Mouse (Mus musculus): Measurements from ENCODE around the gene Pip4k2c. TPM values are rescaled to one million over a fixed set of nuclear protein-coding genes. Genes with fewer than 3 reads are reported as not detected.

Pip4k2c gene
- polyA plus RNA-seq, 2 experiments = 22.0 to 33.1 TPM

GRCm38 (mm10) chr10:127238241-127238824, 26.9 kb upstream of the Pip4k2c start:
- Histone ChIP-seq H3K4me3 (replicated peaks; ENCODE audit: low read length) (no peak overlapping the region), H3K27me3 (ENCODE audit: control insufficient read depth, insufficient read depth, low read length) (no peaks in the 10 kb centered on the region), H3K4me1 (ENCODE audit: control insufficient read depth, insufficient read depth, low read length) (no peaks in the 10 kb centered on the region), H3K4me2 (replicated peaks; ENCODE audit: low read depth, low read length, severe bottlenecking) (no peak overlapping the region), H3K36me3 (ENCODE audit: control insufficient read depth, insufficient read depth, low read length) (peaks cover 16% of the 10 kb centered on the region; the same call in 1 of the 2 replicates), H3K27ac (replicated peaks; ENCODE audit: low read depth, low read length) (no peak overlapping the region), H3K9ac (ENCODE audit: low read depth, low read length, severe bottlenecking) (no peak overlapping the region), H3K9me3 (ENCODE audit: control insufficient read depth, low read length) (no peaks in the 10 kb centered on the region)
- 66% methylated on average over 18 of the region's 18 CpGs for WGBS
- no peak for ATAC-seq (ENCODE audit: low FRiP score, low read depth)
- no peak for TF ChIP-seq POLR2A (IDR thresholded peaks at IDR 0.05; ENCODE audit: borderline replicate concordance, extremely low read depth, insufficient read depth, insufficient read length)
- DNase-seq (ENCODE audit: low spot score) = no peak

DNA sequence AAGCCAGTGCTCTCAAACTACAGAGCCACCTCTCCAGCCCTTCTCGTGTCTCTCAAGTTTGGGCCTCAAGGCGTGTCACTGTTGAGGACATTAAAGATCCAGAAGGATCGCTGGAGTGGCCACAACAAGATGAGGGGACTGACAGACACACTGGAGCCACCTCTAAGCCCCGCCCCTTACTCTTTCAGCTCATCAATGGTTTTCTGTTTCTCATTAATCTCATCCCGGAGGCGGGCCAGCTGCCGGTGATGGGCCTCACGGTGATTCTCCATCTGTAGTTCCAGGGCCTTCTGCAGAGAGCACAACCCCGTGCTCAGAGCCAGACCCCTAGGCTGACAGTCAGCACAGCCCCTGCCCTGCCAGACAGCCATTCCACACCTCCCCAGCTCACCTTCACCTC, 25.2 kb upstream of the Pip4k2c start:
- no peaks in the 10 kb centered on the region for H3K27me3 ChIP-seq (ENCODE audit: control insufficient read depth, insufficient read depth, low read length)
- DNase-seq (ENCODE audit: low spot score) (no peak), ATAC-seq (ENCODE audit: low FRiP score, low read depth) (no peak)
- TF ChIP-seq POLR2A (IDR thresholded peaks at IDR 0.05; ENCODE audit: borderline replicate concordance, extremely low read depth, insufficient read depth, insufficient read length) = no peak
- H3K27ac ChIP-seq (replicated peaks; ENCODE audit: low read depth, low read length) = no peak overlapping the region
- WGBS = 27% methylated on average over 9 of the region's 9 CpGs
- no peak overlapping the region for H3K9ac ChIP-seq (ENCODE audit: low read depth, low read length, severe bottlenecking)
- no peaks in the 10 kb centered on the region for H3K9me3 ChIP-seq (ENCODE audit: control insufficient read depth, low read length)
- H3K36me3 ChIP-seq (ENCODE audit: control insufficient read depth, insufficient read depth, low read length) = 0 out of 2 replicates have a peak, but pooled peaks cover 6% of the 10 kb centered on the region
- H3K4me2 ChIP-seq (replicated peaks; ENCODE audit: low read depth, low read length, severe bottlenecking) = no peak overlapping the region
- no peaks in the 10 kb centered on the region for H3K4me1 ChIP-seq (ENCODE audit: control insufficient read depth, insufficient read depth, low read length)
- H3K4me3 ChIP-seq (replicated peaks; ENCODE audit: low read length) = no peak overlapping the region

- Histone ChIP-seq H3K27me3 (ENCODE audit: control insufficient read depth, insufficient read depth, low read length) (no peaks in the 10 kb centered on the region), H3K9me3 (ENCODE audit: control insufficient read depth, low read length) (no peaks in the 10 kb centered on the region), H3K4me1 (ENCODE audit: control insufficient read depth, insufficient read depth, low read length) (no peaks in the 10 kb centered on the region), H3K9ac (ENCODE audit: low read depth, low read length, severe bottlenecking) (no peak overlapping the region), H3K36me3 (ENCODE audit: control insufficient read depth, insufficient read depth, low read length) (0 out of 2 replicates have a peak, but pooled peaks cover 5% of the 10 kb centered on the region), H3K4me2 (replicated peaks; ENCODE audit: low read depth, low read length, severe bottlenecking) (no peak overlapping the region), H3K4me3 (replicated peaks; ENCODE audit: low read length) (no peak overlapping the region), H3K27ac (replicated peaks; ENCODE audit: low read depth, low read length) (no peak overlapping the region)
- no peak for TF ChIP-seq POLR2A (IDR thresholded peaks at IDR 0.05; ENCODE audit: borderline replicate concordance, extremely low read depth, insufficient read depth, insufficient read length)
- ATAC-seq (ENCODE audit: low FRiP score, low read depth) (no peak), DNase-seq (ENCODE audit: low spot score) (no peak)
- 84% methylated on average over 9 of the region's 9 CpGs for WGBS
Observed at GRCm38 (mm10) chr10:127233141-127233540, 21.8 kb upstream of the Pip4k2c start.

DNA sequence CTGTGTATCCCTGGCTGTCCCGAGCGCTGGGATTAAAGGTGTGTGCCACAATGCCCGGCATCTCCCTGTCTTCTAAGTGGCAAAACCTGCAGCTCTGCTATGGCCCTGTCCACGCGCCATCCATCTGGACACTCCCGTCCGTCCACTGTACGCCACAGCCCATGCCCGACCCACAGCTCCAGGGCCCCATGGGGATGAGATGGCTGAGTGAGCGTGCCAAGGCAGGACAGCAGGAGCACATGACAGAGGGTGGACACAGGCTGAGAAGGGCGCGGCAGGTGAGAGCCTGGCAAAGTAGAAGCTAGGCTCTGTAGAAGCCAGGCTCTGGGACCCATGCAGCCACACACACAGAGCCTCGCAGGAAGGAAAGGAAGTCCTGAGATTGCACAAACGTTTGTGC, 20.4 kb upstream of the Pip4k2c start:
- H3K4me3 ChIP-seq (replicated peaks; ENCODE audit: low read length) = no peak overlapping the region
- 82% methylated on average over 14 of the region's 14 CpGs for WGBS
- H3K27ac ChIP-seq (replicated peaks; ENCODE audit: low read depth, low read length) = no peak overlapping the region
- no peaks in the 10 kb centered on the region for H3K9me3 ChIP-seq (ENCODE audit: control insufficient read depth, low read length)
- TF ChIP-seq POLR2A (IDR thresholded peaks at IDR 0.05; ENCODE audit: borderline replicate concordance, extremely low read depth, insufficient read depth, insufficient read length) = no peak
- H3K4me1 ChIP-seq (ENCODE audit: control insufficient read depth, insufficient read depth, low read length) = no peaks in the 10 kb centered on the region
- 0 out of 2 replicates have a peak, but pooled peaks cover 5% of the 10 kb centered on the region for H3K36me3 ChIP-seq (ENCODE audit: control insufficient read depth, insufficient read depth, low read length)
- DNase-seq (ENCODE audit: low spot score) (no peak), ATAC-seq (ENCODE audit: low FRiP score, low read depth) (no peak)
- no peak overlapping the region for H3K4me2 ChIP-seq (replicated peaks; ENCODE audit: low read depth, low read length, severe bottlenecking)
- no peak overlapping the region for H3K9ac ChIP-seq (ENCODE audit: low read depth, low read length, severe bottlenecking)
- H3K27me3 ChIP-seq (ENCODE audit: control insufficient read depth, insufficient read depth, low read length) = no peaks in the 10 kb centered on the region

DNA sequence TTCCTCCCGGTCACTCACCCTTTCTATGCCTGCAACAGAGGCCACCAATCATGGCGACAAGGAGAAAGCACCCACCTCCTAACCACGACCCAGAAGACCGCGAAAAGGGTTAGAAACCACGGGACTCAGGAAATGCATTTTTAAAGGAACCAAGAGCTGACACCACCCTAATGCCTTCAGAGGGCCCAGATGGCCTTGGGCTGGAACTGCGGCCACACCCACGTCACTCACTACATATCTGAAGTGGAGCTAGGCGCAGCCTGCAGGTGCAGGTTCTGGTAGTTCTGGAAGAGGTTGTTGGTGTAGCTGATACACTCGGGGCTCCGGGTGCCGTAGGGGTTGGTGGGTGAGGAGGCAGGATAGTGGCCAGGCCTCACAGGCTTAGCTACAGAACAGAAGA, 19.3 kb upstream of the Pip4k2c start:
- Histone ChIP-seq H3K4me1 (ENCODE audit: control insufficient read depth, insufficient read depth, low read length) (no peaks in the 10 kb centered on the region), H3K27me3 (ENCODE audit: control insufficient read depth, insufficient read depth, low read length) (no peaks in the 10 kb centered on the region; the same call in 1 of the 2 replicates), H3K4me2 (replicated peaks; ENCODE audit: low read depth, low read length, severe bottlenecking) (no peak overlapping the region), H3K4me3 (replicated peaks; ENCODE audit: low read length) (no peak overlapping the region), H3K27ac (replicated peaks; ENCODE audit: low read depth, low read length) (no peak overlapping the region), H3K36me3 (ENCODE audit: control insufficient read depth, insufficient read depth, low read length) (0 out of 2 replicates have a peak, but pooled peaks cover 5% of the 10 kb centered on the region), H3K9me3 (ENCODE audit: control insufficient read depth, low read length) (no peaks in the 10 kb centered on the region), H3K9ac (ENCODE audit: low read depth, low read length, severe bottlenecking) (no peak overlapping the region)
- no peak for TF ChIP-seq POLR2A (IDR thresholded peaks at IDR 0.05; ENCODE audit: borderline replicate concordance, extremely low read depth, insufficient read depth, insufficient read length)
- ATAC-seq (ENCODE audit: low FRiP score, low read depth) = no peak
- 80% methylated on average over 12 of the region's 12 CpGs for WGBS
- DNase-seq (ENCODE audit: low spot score) = no peak

All from limb, embryonic 14.5 days (tissue).